Mouse (Mus musculus): ENCODE results near the gene Msh4. TPM values are rescaled to one million over a fixed set of nuclear protein-coding genes. Genes with fewer than 3 reads are reported as not detected.

Msh4 gene
- polyA plus RNA-seq (2015; fragmentation: Nextera tagmentation; extraction: Ambion mirVana), result 0.17 and 0.22 TPM in 2 replicates

DNA sequence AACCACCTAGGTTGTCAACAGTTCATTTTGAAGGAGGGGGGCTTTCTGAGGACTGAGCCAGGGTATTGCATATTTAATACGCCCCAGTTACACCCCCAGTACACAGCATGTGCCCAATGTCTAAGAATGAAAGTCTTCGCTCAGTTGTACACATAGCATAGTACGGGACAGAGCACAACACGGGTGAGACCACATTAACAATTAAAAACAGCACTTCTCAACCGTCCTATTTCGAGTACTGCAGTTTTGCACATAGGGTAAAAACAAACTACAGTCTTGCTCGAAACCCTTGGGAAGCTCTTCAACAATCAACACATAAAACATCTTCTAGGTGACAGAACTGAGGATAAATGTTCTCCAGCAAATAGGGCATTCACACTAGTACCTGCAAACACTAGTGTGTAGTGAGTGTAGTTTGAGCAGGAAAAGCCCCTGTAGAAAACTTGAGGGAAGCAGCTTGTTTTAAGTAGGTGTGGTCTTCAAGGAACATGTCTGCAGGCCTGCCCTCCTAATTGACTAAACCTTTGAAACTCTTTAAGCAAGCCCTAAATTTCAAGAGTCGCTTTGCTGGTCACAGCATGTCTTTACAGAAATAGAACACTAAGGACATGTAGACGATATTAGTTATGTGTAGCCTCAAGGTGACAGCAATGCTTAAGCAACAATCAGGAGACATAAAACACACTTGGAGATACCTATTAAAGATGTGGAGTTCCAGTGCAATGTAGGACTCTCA lies at the start of gene Msh4:
Msh4 (minus strand) TSS at position 3 of the 736 bp plus-strand sequence.
- no peak within 1 kb of the TSS for H3K9ac ChIP-seq
- H3K27me3 ChIP-seq (replicated peaks), result no peaks in the 10 kb centered on the region
- H3K4me1 ChIP-seq, result peaks cover 16% of the 10 kb centered on the region
- H3K36me3 ChIP-seq (replicated peaks), result peaks cover 48% of the 10 kb centered on the region
- H3K4me2 ChIP-seq, result no peak within 1 kb of the TSS
- H3K9me3 ChIP-seq, result no peaks in the 10 kb centered on the region
- no peak within 1 kb of the TSS for H3K4me3 ChIP-seq
- H3K27ac ChIP-seq, result no peak within 1 kb of the TSS
- 89% methylated on average over 9 of the region's 9 CpGs for WGBS
- ATAC-seq (replicated peaks), result no peak

DNA sequence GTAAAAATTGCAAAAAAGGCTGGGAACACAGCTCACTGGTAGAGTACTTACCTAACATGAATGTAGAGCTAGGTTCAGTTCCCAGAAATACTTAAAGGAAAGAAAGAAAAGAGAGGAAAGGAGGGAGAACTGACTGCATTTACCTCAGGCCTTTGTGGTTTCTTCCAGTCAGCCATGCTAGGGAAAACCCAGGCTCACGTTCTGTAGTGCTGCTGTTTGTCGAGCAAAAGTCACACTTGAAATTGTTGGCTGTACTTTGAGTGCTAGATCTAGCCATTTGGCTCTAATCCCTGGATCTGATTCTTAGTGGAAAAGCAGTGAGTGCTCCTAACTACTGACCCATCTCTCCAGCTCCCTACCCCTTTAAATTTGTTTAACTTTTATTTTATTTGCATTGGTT lies 42.2 kb upstream of the Msh4 start:
- no peak overlapping the region for H3K4me3 ChIP-seq
- no peak overlapping the region for H3K4me2 ChIP-seq
- no peaks in the 10 kb centered on the region for H3K27me3 ChIP-seq (replicated peaks)
- no peak overlapping the region for H3K27ac ChIP-seq
- H3K36me3 ChIP-seq (replicated peaks), result no peaks in the 10 kb centered on the region
- H3K4me1 ChIP-seq, result peaks cover 16% of the 10 kb centered on the region
- H3K9me3 ChIP-seq, result no peaks in the 10 kb centered on the region
- ATAC-seq (replicated peaks), result no peak
- H3K9ac ChIP-seq, result no peak overlapping the region
- WGBS, result 75% methylated on average over 2 of the region's 2 CpGs

DNA sequence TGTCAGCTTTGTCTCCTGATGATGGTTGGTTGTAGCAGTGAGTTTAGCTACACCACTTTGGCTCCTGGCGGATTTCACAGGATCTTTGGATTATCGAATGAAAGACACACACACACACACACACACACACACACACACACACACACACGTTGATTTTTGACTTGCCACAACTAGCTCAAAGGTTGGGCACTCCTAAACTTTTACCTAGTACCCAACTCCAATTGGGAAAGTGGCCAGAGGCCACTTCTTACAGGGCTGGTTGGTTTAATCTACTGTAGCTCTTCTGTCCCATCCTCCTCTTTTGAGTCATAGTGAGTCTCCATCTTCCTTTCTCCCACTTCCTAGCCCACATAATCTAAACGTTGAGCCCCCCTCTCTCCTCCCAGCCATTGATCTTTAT lies 41.3 kb upstream of the Msh4 start:
- ATAC-seq (replicated peaks), result no peak
- no peak overlapping the region for H3K4me3 ChIP-seq
- no peak overlapping the region for H3K27ac ChIP-seq
- 69% methylated on average over 4 of the region's 4 CpGs for WGBS
- no peak overlapping the region for H3K9ac ChIP-seq
- H3K4me2 ChIP-seq, result no peak overlapping the region
- peaks cover 22% of the 10 kb centered on the region for H3K4me1 ChIP-seq
- H3K36me3 ChIP-seq (replicated peaks), result no peaks in the 10 kb centered on the region
- H3K27me3 ChIP-seq (replicated peaks), result no peaks in the 10 kb centered on the region
- H3K9me3 ChIP-seq, result no peaks in the 10 kb centered on the region

DNA sequence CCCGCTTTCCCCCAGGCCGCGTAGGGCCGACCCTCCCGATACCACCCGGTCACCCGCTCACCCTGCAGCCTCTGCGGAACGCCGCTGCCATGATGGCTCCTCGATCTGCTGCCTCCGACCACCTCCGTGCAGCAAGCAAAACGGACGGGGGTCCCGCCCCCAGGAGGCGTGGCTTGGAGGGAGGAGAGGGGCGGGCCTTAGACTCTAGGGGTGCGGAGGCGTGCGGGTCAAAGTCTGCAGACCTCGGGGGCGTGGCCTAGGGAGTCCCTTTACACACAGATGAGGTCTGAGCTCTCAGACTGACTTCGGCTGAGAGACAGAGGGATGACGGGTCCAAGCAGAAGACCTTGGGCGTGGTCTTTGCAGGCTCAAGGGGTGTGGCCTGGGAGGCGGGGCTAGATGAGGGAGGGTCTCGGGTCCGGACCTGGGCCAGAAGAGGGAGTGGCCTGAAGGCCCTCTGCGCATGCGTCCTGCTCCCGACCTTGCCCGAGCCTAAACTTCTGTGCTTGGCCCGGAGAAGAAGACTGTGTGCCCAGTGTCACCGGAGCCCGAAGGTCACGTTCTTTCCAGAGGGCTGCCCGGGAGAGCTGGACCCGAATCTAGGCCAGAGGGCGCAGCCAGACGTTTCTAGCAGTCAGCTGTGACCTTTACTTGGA lies 38.5 kb upstream of the Msh4 start, which contains the start of gene Acadm:
Acadm (minus strand) TSS at position 298 of the 656 bp plus-strand sequence.
- Histone ChIP-seq H3K9ac (peak within 1 kb of the TSS; percentile 70), H3K4me3 (peak within 1 kb of the TSS; percentile 81), H3K36me3 (replicated peaks) (no peaks in the 10 kb centered on the region), H3K4me2 (peak within 1 kb of the TSS; percentile 72), H3K4me1 (peaks cover 22% of the 10 kb centered on the region), H3K27me3 (replicated peaks) (no peaks in the 10 kb centered on the region), H3K27ac (peak within 1 kb of the TSS; percentile 79), H3K9me3 (no peaks in the 10 kb centered on the region)
- peak; percentile 97 for ATAC-seq (replicated peaks)
- WGBS, result under 1% methylated on average over 41 of the region's 41 CpGs

DNA sequence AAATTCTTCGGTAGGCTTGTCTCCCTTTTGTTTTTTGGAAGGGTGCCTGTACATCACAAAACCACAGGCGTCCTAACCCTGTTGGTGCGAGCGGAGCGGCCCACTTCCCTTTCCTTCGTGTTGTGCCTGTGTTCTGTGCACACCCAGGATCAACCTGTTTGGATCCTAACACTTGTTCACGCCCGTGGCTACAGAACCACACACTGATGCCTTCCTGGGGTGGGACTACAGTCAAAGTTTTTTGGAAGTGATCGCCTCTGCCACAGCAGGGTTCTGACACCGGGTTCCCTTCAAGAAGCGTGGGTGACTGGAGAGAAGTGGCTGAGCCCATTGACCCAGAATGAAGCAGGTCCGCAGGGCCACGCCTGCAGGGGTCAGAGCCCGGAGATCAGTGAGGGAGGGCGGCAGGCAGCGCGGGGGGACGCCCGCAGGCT lies 38.0 kb upstream of the Msh4 start:
- Histone ChIP-seq H3K9ac (peak overlapping the region; percentile 70), H3K4me3 (peak overlapping the region; percentile 81), H3K36me3 (replicated peaks) (no peaks in the 10 kb centered on the region), H3K4me1 (peaks cover 22% of the 10 kb centered on the region), H3K4me2 (peak overlapping the region; percentile 72), H3K27ac (peak overlapping the region; percentile 79), H3K27me3 (replicated peaks) (no peaks in the 10 kb centered on the region), H3K9me3 (no peaks in the 10 kb centered on the region)
- WGBS, result under 1% methylated on average over 19 of the region's 19 CpGs
- ATAC-seq (replicated peaks), result peak; percentile 70; the same call in 1 of the 2 replicates

DNA sequence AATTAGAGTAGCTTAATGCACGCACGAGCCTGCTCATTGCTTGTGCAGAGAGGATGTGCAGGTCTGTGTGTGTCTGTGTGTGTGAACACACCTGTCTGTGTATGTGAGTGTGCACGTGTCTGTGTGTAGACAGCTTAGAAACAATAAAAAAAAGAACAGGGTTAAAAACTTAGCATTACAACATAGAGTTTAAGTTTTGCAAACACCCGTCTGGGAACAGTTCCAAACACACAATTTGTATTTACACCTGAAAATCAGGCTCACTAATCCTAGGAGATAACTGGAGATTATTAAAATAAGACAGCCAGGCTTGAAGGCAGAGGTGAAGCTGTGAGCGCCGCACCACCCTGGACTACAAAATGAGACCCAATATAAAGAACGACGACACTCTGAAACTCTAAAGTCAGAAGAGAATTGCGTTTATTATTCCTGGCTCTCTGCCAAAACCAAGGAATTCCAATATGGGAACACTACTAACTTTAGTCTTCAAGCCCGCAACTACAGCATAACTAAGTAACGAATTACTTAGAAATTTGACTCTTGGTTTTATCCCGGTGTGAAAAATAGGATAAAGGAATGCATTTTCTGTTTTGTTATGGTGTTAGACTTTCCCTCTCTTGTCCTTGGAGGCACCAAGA lies 37.2 kb upstream of the Msh4 start:
- peak overlapping the region; percentile 72 for H3K4me2 ChIP-seq
- no peak overlapping the region for H3K9ac ChIP-seq
- no peak for ATAC-seq (replicated peaks)
- WGBS, result 32% methylated on average over 12 of the region's 12 CpGs
- H3K4me1 ChIP-seq, result peaks cover 22% of the 10 kb centered on the region
- H3K27ac ChIP-seq, result no peak overlapping the region
- H3K4me3 ChIP-seq, result peak overlapping the region; percentile 81
- no peaks in the 10 kb centered on the region for H3K27me3 ChIP-seq (replicated peaks)
- no peaks in the 10 kb centered on the region for H3K36me3 ChIP-seq (replicated peaks)
- H3K9me3 ChIP-seq, result no peaks in the 10 kb centered on the region

DNA sequence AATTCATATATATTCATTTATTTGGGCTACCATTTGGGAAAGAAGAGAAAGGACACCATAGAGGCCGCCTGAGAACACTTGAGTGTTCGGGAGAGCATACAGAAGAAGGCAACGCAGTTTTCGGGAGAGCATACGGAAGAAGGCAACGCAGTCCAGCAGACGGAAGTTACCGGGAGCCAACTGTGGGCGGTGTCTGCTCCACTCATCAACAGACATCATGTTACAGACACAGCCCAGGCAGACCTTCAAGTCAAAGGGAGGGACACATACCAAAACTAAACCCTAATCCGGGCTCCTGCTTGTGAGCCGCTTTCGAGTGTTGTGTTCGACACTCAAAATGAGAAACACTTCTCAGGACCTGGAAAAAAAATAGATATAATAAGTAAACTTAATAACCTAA lies 35.7 kb upstream of the Msh4 start:
- peaks cover 22% of the 10 kb centered on the region for H3K4me1 ChIP-seq
- no peak overlapping the region for H3K4me3 ChIP-seq
- WGBS, result 97% methylated on average over 13 of the region's 13 CpGs
- H3K36me3 ChIP-seq (replicated peaks), result no peaks in the 10 kb centered on the region
- no peak for ATAC-seq (replicated peaks)
- H3K4me2 ChIP-seq, result no peak overlapping the region
- no peaks in the 10 kb centered on the region for H3K9me3 ChIP-seq
- no peak overlapping the region for H3K27ac ChIP-seq
- no peaks in the 10 kb centered on the region for H3K27me3 ChIP-seq (replicated peaks)
- no peak overlapping the region for H3K9ac ChIP-seq

DNA sequence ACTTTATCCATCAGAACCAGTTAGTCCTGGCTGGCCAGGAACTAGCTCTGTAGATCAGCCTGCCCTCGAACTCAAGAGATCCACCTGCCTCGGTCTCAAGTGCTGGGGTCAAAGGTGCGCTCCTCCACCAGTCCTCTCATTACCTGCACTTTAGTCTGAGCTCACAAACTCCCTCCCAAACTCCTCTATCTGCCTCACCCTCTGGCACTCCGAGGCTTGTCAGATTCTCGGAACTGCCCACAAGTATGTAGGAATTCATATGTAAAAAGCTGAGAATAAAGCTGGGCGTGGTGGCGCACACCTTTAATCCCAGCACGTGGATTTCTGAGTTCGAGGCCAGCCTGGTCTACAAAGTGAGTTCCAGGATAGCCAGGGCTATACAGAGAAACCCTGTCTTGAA lies 34.5 kb upstream of the Msh4 start:
- H3K9me3 ChIP-seq, result no peaks in the 10 kb centered on the region
- H3K27me3 ChIP-seq (replicated peaks), result no peaks in the 10 kb centered on the region
- WGBS, result 93% methylated on average over 9 of the region's 9 CpGs
- no peak for ATAC-seq (replicated peaks)
- H3K4me2 ChIP-seq, result no peak overlapping the region
- H3K4me3 ChIP-seq, result no peak overlapping the region
- H3K36me3 ChIP-seq (replicated peaks), result 0 out of 2 replicates have a peak, but pooled peaks cover 3% of the 10 kb centered on the region
- H3K27ac ChIP-seq, result no peak overlapping the region
- H3K4me1 ChIP-seq, result peaks cover 22% of the 10 kb centered on the region
- H3K9ac ChIP-seq, result no peak overlapping the region

DNA sequence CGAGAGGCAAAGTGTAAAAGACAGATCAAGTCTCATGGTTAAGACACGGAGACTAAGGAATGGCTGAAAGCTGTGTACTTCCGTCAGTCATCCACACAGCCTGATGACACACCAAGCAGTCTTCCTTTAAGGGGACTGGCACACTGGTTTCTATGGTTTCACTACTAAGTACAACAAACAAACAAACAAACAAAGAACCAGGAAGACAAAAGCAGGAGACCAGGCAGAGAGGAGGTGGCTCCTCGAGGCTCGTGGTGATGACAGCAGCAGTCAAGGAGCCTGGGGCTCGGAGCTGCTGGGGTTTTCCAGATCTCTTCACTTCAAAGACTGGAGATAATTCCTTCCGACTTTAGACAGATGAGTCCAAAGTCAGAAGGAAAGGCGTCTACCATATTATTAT lies 34.1 kb upstream of the Msh4 start:
- Histone ChIP-seq H3K36me3 (replicated peaks) (0 out of 2 replicates have a peak, but pooled peaks cover 3% of the 10 kb centered on the region), H3K4me3 (no peak overlapping the region), H3K27me3 (replicated peaks) (no peaks in the 10 kb centered on the region), H3K4me1 (peaks cover 18% of the 10 kb centered on the region), H3K9ac (no peak overlapping the region), H3K27ac (no peak overlapping the region), H3K4me2 (no peak overlapping the region), H3K9me3 (no peaks in the 10 kb centered on the region)
- 79% methylated on average over 8 of the region's 8 CpGs for whole genome bisulfite sequencing
- ATAC-seq (replicated peaks), result no peak

DNA sequence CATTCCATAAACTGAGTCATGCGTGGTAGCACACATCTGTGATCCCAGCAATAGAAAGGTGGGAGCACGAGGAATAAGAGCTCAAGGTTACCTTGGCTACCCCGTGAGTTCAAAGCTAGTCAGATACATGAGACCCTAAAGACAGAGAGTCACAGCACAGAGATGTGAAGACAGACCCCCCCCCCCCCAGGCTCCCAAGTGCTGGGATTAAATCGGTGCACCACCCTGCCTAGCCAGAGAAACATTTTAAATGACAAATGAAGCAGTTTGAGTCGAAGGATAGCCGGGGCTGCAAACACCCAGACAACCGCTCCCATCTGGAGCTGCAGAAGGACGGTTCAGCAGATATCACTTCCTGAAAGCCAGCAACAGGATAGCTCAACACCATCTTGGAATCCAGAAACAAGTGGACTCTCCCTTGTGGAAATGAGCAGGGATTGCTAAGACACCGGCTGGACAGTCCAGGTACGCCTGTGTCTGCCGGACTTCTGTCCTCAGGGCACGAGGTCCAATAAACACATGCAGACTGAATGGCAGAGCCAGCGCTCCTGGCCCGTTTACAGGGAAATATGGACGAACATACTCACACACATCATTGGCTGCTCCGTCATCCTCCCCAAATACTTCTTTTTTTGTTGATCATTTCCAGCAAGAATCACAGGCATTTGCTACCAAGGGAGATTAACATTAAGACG lies 31.3 kb upstream of the Msh4 start:
- H3K36me3 ChIP-seq (replicated peaks), result 0 out of 2 replicates have a peak, but pooled peaks cover 3% of the 10 kb centered on the region
- no peaks in the 10 kb centered on the region for H3K9me3 ChIP-seq
- 92% methylated on average over 17 of the region's 17 CpGs for WGBS
- H3K27ac ChIP-seq, result no peak overlapping the region
- no peak overlapping the region for H3K4me3 ChIP-seq
- no peaks in the 10 kb centered on the region for H3K4me1 ChIP-seq
- no peak overlapping the region for H3K4me2 ChIP-seq
- ATAC-seq (replicated peaks), result no peak
- H3K27me3 ChIP-seq (replicated peaks), result no peaks in the 10 kb centered on the region
- H3K9ac ChIP-seq, result no peak overlapping the region

DNA sequence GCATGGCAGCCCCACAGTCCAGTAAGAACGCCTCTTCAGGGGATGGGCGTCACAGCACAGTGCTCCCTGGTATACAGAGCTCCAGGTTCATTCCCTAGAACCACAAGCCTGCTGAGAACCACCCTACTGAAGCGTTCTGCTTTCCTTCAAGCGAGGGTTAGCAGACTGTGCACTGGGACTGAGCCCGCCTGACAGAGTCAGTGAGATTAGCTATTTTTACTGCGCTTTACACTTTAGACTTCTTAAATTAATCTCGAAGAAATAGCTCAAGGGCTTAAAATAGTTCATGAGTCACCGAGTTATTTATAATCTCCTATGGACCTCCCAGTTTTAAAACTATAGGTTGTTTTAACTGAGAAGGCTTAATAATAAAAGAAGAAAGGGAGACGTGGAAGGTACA lies 29.9 kb upstream of the Msh4 start:
- Histone ChIP-seq H3K27ac (no peak overlapping the region), H3K36me3 (replicated peaks) (0 out of 2 replicates have a peak, but pooled peaks cover 3% of the 10 kb centered on the region), H3K9me3 (no peaks in the 10 kb centered on the region), H3K4me2 (no peak overlapping the region), H3K4me1 (no peaks in the 10 kb centered on the region), H3K9ac (no peak overlapping the region), H3K4me3 (no peak overlapping the region), H3K27me3 (replicated peaks) (no peaks in the 10 kb centered on the region)
- no peak for ATAC-seq (replicated peaks)
- WGBS, result 93% methylated on average over 9 of the region's 9 CpGs

DNA sequence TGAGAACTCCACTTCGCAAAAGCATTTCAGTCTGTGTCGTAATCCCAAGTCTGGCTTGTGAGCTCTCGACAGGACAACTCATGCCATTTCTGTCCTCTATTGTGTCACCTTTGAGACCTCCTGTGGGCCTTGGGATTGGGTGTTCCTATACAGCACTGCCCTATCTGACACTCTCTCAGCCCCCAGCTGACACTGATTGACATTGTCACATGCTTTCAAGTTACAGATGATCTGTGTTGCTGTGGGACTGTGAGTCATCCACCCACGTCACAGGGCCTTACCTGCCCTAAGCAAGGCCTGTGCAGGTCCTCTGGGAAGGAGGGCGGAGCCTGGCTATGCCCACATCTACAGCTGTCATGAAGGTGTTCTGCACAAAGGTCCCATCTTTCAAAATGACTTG lies 26.5 kb upstream of the Msh4 start:
- Histone ChIP-seq H3K4me1 (no peaks in the 10 kb centered on the region), H3K27ac (no peak overlapping the region), H3K9me3 (no peaks in the 10 kb centered on the region), H3K4me2 (no peak overlapping the region), H3K9ac (no peak overlapping the region), H3K36me3 (replicated peaks) (peaks cover 10% of the 10 kb centered on the region; the same call in 1 of the 2 replicates), H3K27me3 (replicated peaks) (no peaks in the 10 kb centered on the region), H3K4me3 (no peak overlapping the region)
- no peak for ATAC-seq (replicated peaks)
- WGBS, result 94% methylated on average over 5 of the region's 5 CpGs
